Mouse (Mus musculus) E14TG2a.4 (cell line): ENCODE measurements around the gene Tle1.

Experiments
- CTCF ChIP-seq: conservative IDR thresholded peaks from 2 replicates; pipeline ENCODE4 v1.5.1; 2014; ENCODE audit warnings: low read length
- POU5F1 ChIP-seq: IDR thresholded peaks from 2 replicates; pipeline ENCODE4 v1.6.1; 2014; ENCODE audit warnings: low read length, borderline replicate concordance

DNA sequence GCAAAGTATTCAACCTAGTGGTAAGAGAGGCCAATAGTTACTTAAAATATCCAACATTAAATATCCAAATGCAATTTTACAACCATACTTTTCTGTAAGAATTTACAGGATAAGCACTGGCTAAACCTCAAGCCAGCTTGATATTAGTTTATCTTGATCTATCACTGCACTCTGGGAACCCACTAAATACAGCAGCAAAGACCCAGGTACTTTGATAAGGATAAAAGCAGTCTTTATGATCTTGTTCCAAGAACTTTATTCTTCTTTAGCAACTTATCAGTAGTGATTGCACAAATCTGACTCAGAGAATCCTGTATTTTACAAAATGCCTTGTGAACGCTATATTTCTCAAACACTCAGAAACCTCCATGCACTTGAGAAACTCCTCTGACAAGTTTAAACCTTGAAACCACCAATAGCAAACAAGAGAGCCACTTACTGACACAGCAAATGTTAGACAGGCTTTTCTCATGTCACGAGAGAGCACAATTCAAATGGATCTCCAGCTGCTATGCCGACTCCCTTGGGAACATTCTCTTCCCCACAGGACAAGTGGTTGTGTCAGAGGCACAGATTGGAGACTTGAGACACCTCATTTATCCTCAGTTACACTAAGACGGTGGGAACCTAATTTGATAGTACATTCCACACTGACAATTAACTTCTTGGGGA, 50.1 kb downstream of the Tle1 start:
- TF ChIP-seq CTCF (no peak), POU5F1 (no peak)
